Mouse (Mus musculus): ENCODE results near the gene Wdr90. TPM values are rescaled to one million over a fixed set of nuclear protein-coding genes. Genes with fewer than 3 reads are reported as not detected.

Wdr90 gene
- polyA plus RNA-seq, 1 experiment from 2014 or later = 21.0 TPM

- WGBS = 85% methylated on average over 3 of the region's 3 CpGs
- ATAC-seq (ENCODE audit: insufficient read depth, low FRiP score, low read depth) = no peak
Observed at GRCm38 (mm10) chr17:25866172-25866571, 4.9 kb upstream of the Wdr90 start.

GRCm38 (mm10) chr17:25865288-25865687 lies 4.0 kb upstream of the Wdr90 start:
- Histone ChIP-seq H3K4me2 (no peak overlapping the region), H3K36me3 (no peaks in the 10 kb centered on the region), H3K4me3 (replicated peaks) (peak overlapping the region; percentile 6; the same call in 1 of the 2 replicates), H3K27ac (peak overlapping the region; percentile 31; the same call in 1 of the 2 replicates), H3K4me1 (peaks cover 26% of the 10 kb centered on the region), H3K9me3 (no peaks in the 10 kb centered on the region), H3K27me3 (replicated peaks) (no peaks in the 10 kb centered on the region), H3K9ac (no peak overlapping the region)
- WGBS = 84% methylated on average over 11 of the region's 11 CpGs
- no peak for ATAC-seq (ENCODE audit: insufficient read depth, low FRiP score, low read depth)

More at GRCm38 (mm10) chr17:25866172-25866571, 4.9 kb upstream of the Wdr90 start:
- Histone ChIP-seq H3K36me3 (no peaks in the 10 kb centered on the region), H3K4me2 (no peak overlapping the region), H3K4me1 (peaks cover 19% of the 10 kb centered on the region), H3K27me3 (replicated peaks) (no peaks in the 10 kb centered on the region), H3K9ac (no peak overlapping the region), H3K9me3 (no peaks in the 10 kb centered on the region), H3K4me3 (replicated peaks) (no peak overlapping the region), H3K27ac (no peak overlapping the region)

- Histone ChIP-seq H3K36me3 (no peaks in the 10 kb centered on the region), H3K27me3 (replicated peaks) (no peaks in the 10 kb centered on the region), H3K27ac (no peak overlapping the region), H3K4me2 (no peak overlapping the region), H3K9ac (no peak overlapping the region), H3K4me1 (peaks cover 29% of the 10 kb centered on the region), H3K9me3 (no peaks in the 10 kb centered on the region), H3K4me3 (replicated peaks) (no peak overlapping the region)
- no peak for ATAC-seq (ENCODE audit: insufficient read depth, low FRiP score, low read depth)
- 93% methylated on average over 14 of the region's 14 CpGs for WGBS
Observed at GRCm38 (mm10) chr17:25864311-25864710, 3.0 kb upstream of the Wdr90 start.

GRCm38 (mm10) chr17:25863681-25864080 lies 2.4 kb upstream of the Wdr90 start:
- Histone ChIP-seq H3K27ac (no peak overlapping the region), H3K4me1 (peaks cover 25% of the 10 kb centered on the region), H3K27me3 (replicated peaks) (no peaks in the 10 kb centered on the region), H3K4me2 (no peak overlapping the region), H3K36me3 (no peaks in the 10 kb centered on the region), H3K9ac (no peak overlapping the region), H3K9me3 (no peaks in the 10 kb centered on the region), H3K4me3 (replicated peaks) (no peak overlapping the region)
- no peak for ATAC-seq (ENCODE audit: insufficient read depth, low FRiP score, low read depth)
- 84% methylated on average over 6 of the region's 6 CpGs for WGBS

- WGBS = 11% methylated on average over 6 of the region's 6 CpGs
- ATAC-seq (ENCODE audit: insufficient read depth, low FRiP score, low read depth) = 0 out of 2 replicates have a peak, but pooled peaks have one; percentile 5
- no peaks in the 10 kb centered on the region for H3K27me3 ChIP-seq (replicated peaks)
- H3K4me3 ChIP-seq (replicated peaks) = peak overlapping the region; percentile 70
- peak overlapping the region; percentile 92 for H3K4me2 ChIP-seq
- H3K36me3 ChIP-seq = no peaks in the 10 kb centered on the region
- peak overlapping the region; percentile 73 for H3K27ac ChIP-seq
- peak overlapping the region; percentile 68 for H3K9ac ChIP-seq
- no peaks in the 10 kb centered on the region for H3K9me3 ChIP-seq
- H3K4me1 ChIP-seq = peaks cover 14% of the 10 kb centered on the region
Observed at GRCm38 (mm10) chr17:25861704-25862612, 657 bp upstream of the Wdr90 start.

- Histone ChIP-seq H3K9me3 (no peaks in the 10 kb centered on the region), H3K9ac (peak overlapping the region; percentile 71; the same call in 1 of the 2 replicates), H3K4me3 (replicated peaks) (peak overlapping the region; percentile 70; the same call in 1 of the 2 replicates), H3K27ac (no peak overlapping the region), H3K4me1 (peaks cover 14% of the 10 kb centered on the region), H3K27me3 (replicated peaks) (no peaks in the 10 kb centered on the region), H3K36me3 (peaks cover under 1% of the 10 kb centered on the region; the same call in 1 of the 2 replicates), H3K4me2 (peak overlapping the region; percentile 92)
- ATAC-seq (ENCODE audit: insufficient read depth, low FRiP score, low read depth) = no peak
- 89% methylated on average over 6 of the region's 6 CpGs for WGBS
Observed at GRCm38 (mm10) chr17:25860229-25860628, 1.1 kb downstream of the Wdr90 start.

GRCm38 (mm10) chr17:25844396-25844901 lies 16.9 kb downstream of the Wdr90 start, which contains the start of gene Rhot2:
Gene Rhot2 (minus strand): TSS chr17:25844851.
- 2% methylated on average over 21 of the region's 21 CpGs for WGBS
- Histone ChIP-seq H3K27ac (peak within 1 kb of the TSS; percentile 86), H3K4me3 (replicated peaks) (peak within 1 kb of the TSS; percentile 87), H3K36me3 (peaks cover 38% of the 10 kb centered on the region), H3K27me3 (replicated peaks) (no peaks in the 10 kb centered on the region), H3K9ac (peak within 1 kb of the TSS; percentile 88), H3K4me2 (peak within 1 kb of the TSS; percentile 88), H3K4me1 (peaks cover 15% of the 10 kb centered on the region), H3K9me3 (no peaks in the 10 kb centered on the region)
- peak; percentile 96 for ATAC-seq (ENCODE audit: insufficient read depth, low FRiP score, low read depth)

- H3K4me1 ChIP-seq = peaks cover 17% of the 10 kb centered on the region
- peak; percentile 3; the same call in 1 of the 2 replicates for ATAC-seq (ENCODE audit: insufficient read depth, low FRiP score, low read depth)
- WGBS = 2% methylated on average over 38 of the region's 38 CpGs
- no peaks in the 10 kb centered on the region for H3K9me3 ChIP-seq
- H3K36me3 ChIP-seq = peaks cover 45% of the 10 kb centered on the region
- peak overlapping the region; percentile 88 for H3K9ac ChIP-seq
- peak overlapping the region; percentile 87 for H3K4me3 ChIP-seq (replicated peaks)
- peak overlapping the region; percentile 88 for H3K4me2 ChIP-seq
- H3K27me3 ChIP-seq (replicated peaks) = no peaks in the 10 kb centered on the region
- H3K27ac ChIP-seq = peak overlapping the region; percentile 86
Observed at GRCm38 (mm10) chr17:25843636-25844395, 17.5 kb downstream of the Wdr90 start.

GRCm38 (mm10) chr17:25843122-25843521 lies 18.2 kb downstream of the Wdr90 start:
- Histone ChIP-seq H3K9ac (0 out of 2 replicates have a peak overlapping the region, but pooled peaks have one; percentile 88), H3K4me2 (peak overlapping the region; percentile 88), H3K27ac (no peak overlapping the region), H3K27me3 (replicated peaks) (no peaks in the 10 kb centered on the region), H3K4me3 (replicated peaks) (peak overlapping the region; percentile 87), H3K36me3 (peaks cover 42% of the 10 kb centered on the region), H3K9me3 (no peaks in the 10 kb centered on the region), H3K4me1 (peaks cover 18% of the 10 kb centered on the region)
- WGBS = 90% methylated on average over 4 of the region's 4 CpGs
- ATAC-seq (ENCODE audit: insufficient read depth, low FRiP score, low read depth) = no peak

GRCm38 (mm10) chr17:25842509-25842908 lies 18.8 kb downstream of the Wdr90 start:
- peaks cover 21% of the 10 kb centered on the region for H3K4me1 ChIP-seq
- H3K27me3 ChIP-seq (replicated peaks) = no peaks in the 10 kb centered on the region
- H3K9me3 ChIP-seq = no peaks in the 10 kb centered on the region
- H3K4me3 ChIP-seq (replicated peaks) = no peak overlapping the region
- H3K4me2 ChIP-seq = no peak overlapping the region
- no peak for ATAC-seq (ENCODE audit: insufficient read depth, low FRiP score, low read depth)
- no peak overlapping the region for H3K27ac ChIP-seq
- peaks cover 41% of the 10 kb centered on the region for H3K36me3 ChIP-seq
- 86% methylated on average over 3 of the region's 3 CpGs for WGBS
- H3K9ac ChIP-seq = no peak overlapping the region

GRCm38 (mm10) chr17:25841117-25841880 lies 20.0 kb downstream of the Wdr90 start, which contains the start of gene Gm20683:
Gene Gm20683 (minus strand): TSS chr17:25841763.
- no peaks in the 10 kb centered on the region for H3K27me3 ChIP-seq (replicated peaks)
- peaks cover 41% of the 10 kb centered on the region for H3K36me3 ChIP-seq
- no peak for ATAC-seq (ENCODE audit: insufficient read depth, low FRiP score, low read depth)
- no peak within 1 kb of the TSS for H3K27ac ChIP-seq
- WGBS = 93% methylated on average over 22 of the region's 22 CpGs
- H3K4me3 ChIP-seq (replicated peaks) = no peak within 1 kb of the TSS
- H3K4me1 ChIP-seq = peaks cover 33% of the 10 kb centered on the region
- no peaks in the 10 kb centered on the region for H3K9me3 ChIP-seq
- H3K9ac ChIP-seq = no peak within 1 kb of the TSS
- H3K4me2 ChIP-seq = no peak within 1 kb of the TSS

Data from stomach, embryonic 15.5 days (tissue).